Mouse (Mus musculus): ENCODE data around the gene B130006D01Rik. TPM values are rescaled to one million over a fixed set of nuclear protein-coding genes. Genes with fewer than 3 reads are reported as not detected.

The B130006D01Rik gene
- polyA plus RNA-seq, 2 experiments, result 0.34 to 1.6 TPM

DNA sequence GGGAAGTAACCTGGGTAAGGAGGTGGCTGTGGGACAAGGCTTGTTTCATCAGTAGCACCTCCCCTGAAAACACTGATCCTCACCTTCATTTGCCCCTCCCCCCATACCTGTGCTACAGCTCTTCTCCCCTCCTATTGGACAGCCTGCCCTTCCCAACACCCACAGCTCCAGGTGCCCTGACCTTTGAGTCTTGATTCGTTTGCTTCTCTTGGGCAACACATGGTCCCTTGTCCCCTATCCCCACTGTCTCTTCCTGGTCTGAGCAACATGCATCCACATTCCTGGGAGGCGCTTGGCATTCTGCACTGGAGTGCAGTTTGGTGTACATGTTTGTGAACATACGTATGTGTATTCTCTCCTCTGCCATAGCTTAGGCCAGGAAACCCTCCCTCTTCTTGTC, 40.4 kb upstream of the B130006D01Rik start:
- Histone ChIP-seq H3K4me1 (ENCODE audit: control insufficient read depth, insufficient read depth, low read length) (peaks cover 15% of the 10 kb centered on the region), H3K27me3 (ENCODE audit: control insufficient read depth, insufficient read depth, low read length) (no peaks in the 10 kb centered on the region), H3K4me3 (replicated peaks; ENCODE audit: low read length) (no peak overlapping the region), H3K4me2 (replicated peaks; ENCODE audit: low read depth, low read length, severe bottlenecking) (no peak overlapping the region), H3K36me3 (ENCODE audit: control insufficient read depth, insufficient read depth, low read length) (peaks cover 34% of the 10 kb centered on the region), H3K9ac (ENCODE audit: low read depth, low read length, severe bottlenecking) (no peak overlapping the region), H3K9me3 (ENCODE audit: control insufficient read depth, low read length) (no peaks in the 10 kb centered on the region), H3K27ac (replicated peaks; ENCODE audit: low read depth, low read length) (no peak overlapping the region)
- DNase-seq (ENCODE audit: low spot score), result no peak
- 87% methylated on average over 3 of the region's 3 CpGs for WGBS
- no peak for ATAC-seq (ENCODE audit: low FRiP score, low read depth)
- TF ChIP-seq POLR2A (IDR thresholded peaks at IDR 0.05; ENCODE audit: borderline replicate concordance, extremely low read depth, insufficient read depth, insufficient read length), result no peak

DNA sequence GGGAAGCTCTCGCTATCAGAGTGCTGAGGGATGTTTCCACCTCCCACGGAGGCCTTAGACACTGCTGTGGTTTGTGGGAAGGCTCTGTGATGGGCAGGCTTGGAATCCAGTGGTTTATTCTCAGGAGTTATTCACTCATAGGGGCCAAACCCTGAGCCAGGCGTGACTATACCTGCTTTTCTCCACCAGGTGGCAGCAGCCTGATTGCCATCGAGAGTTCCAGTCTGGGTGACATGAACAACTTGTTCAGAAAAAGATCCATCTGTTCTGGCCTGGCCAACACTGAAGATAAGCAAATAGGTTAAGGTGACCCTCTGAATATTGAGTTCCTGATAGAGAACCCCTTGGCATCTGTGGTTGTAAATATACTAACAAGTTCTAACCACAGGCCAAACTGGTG, 37.4 kb upstream of the B130006D01Rik start:
- no peak overlapping the region for H3K27ac ChIP-seq (replicated peaks; ENCODE audit: low read depth, low read length)
- no peak for TF ChIP-seq POLR2A (IDR thresholded peaks at IDR 0.05; ENCODE audit: borderline replicate concordance, extremely low read depth, insufficient read depth, insufficient read length)
- H3K27me3 ChIP-seq (ENCODE audit: control insufficient read depth, insufficient read depth, low read length), result no peaks in the 10 kb centered on the region
- no peak overlapping the region for H3K4me2 ChIP-seq (replicated peaks; ENCODE audit: low read depth, low read length, severe bottlenecking)
- 0 out of 2 replicates have a peak, but pooled peaks cover 10% of the 10 kb centered on the region for H3K36me3 ChIP-seq (ENCODE audit: control insufficient read depth, insufficient read depth, low read length)
- 3% methylated on average over 4 of the region's 4 CpGs for WGBS
- H3K9ac ChIP-seq (ENCODE audit: low read depth, low read length, severe bottlenecking), result no peak overlapping the region
- peaks cover 13% of the 10 kb centered on the region for H3K4me1 ChIP-seq (ENCODE audit: control insufficient read depth, insufficient read depth, low read length)
- peak; percentile 48; the same call in 1 of the 2 replicates for ATAC-seq (ENCODE audit: low FRiP score, low read depth)
- peak; percentile 78 for DNase-seq (ENCODE audit: low spot score)
- no peak overlapping the region for H3K4me3 ChIP-seq (replicated peaks; ENCODE audit: low read length)
- H3K9me3 ChIP-seq (ENCODE audit: control insufficient read depth, low read length), result no peaks in the 10 kb centered on the region

DNA sequence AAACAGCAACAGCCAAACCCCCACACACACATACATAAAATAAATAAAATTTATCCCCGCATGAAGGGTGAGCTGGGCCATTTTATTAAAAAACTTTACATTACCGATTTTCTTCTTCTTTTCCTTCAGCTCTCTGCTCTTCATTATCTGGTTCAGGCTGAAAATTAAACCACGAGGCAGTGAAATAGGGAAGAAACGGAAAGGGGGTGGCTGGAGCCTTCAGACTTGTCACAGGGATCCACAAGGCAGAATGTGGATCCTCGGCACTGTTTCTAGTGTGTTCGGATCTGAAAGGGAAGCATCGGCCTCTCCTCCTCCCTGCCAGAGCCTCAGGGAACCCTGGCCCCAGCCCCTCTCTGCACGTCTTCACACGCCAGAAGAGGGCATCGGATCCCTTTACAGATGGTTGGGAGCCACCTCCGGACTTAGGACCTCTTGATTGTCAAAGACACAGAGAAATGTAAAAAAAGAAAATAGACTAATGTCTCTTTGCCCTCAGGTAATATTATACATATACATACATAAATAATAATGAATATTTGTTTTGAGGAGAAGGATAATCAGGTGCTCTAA, 36.2 kb upstream of the B130006D01Rik start:
- Histone ChIP-seq H3K27ac (replicated peaks; ENCODE audit: low read depth, low read length) (no peak overlapping the region), H3K4me2 (replicated peaks; ENCODE audit: low read depth, low read length, severe bottlenecking) (no peak overlapping the region), H3K36me3 (ENCODE audit: control insufficient read depth, insufficient read depth, low read length) (no peaks in the 10 kb centered on the region), H3K4me3 (replicated peaks; ENCODE audit: low read length) (no peak overlapping the region), H3K4me1 (ENCODE audit: control insufficient read depth, insufficient read depth, low read length) (peaks cover 1% of the 10 kb centered on the region), H3K27me3 (ENCODE audit: control insufficient read depth, insufficient read depth, low read length) (no peaks in the 10 kb centered on the region), H3K9ac (ENCODE audit: low read depth, low read length, severe bottlenecking) (no peak overlapping the region), H3K9me3 (ENCODE audit: control insufficient read depth, low read length) (no peaks in the 10 kb centered on the region)
- no peak for TF ChIP-seq POLR2A (IDR thresholded peaks at IDR 0.05; ENCODE audit: borderline replicate concordance, extremely low read depth, insufficient read depth, insufficient read length)
- 45% methylated on average over 11 of the region's 11 CpGs for WGBS
- DNase-seq (ENCODE audit: low spot score), result no peak
- ATAC-seq (ENCODE audit: low FRiP score, low read depth), result no peak

DNA sequence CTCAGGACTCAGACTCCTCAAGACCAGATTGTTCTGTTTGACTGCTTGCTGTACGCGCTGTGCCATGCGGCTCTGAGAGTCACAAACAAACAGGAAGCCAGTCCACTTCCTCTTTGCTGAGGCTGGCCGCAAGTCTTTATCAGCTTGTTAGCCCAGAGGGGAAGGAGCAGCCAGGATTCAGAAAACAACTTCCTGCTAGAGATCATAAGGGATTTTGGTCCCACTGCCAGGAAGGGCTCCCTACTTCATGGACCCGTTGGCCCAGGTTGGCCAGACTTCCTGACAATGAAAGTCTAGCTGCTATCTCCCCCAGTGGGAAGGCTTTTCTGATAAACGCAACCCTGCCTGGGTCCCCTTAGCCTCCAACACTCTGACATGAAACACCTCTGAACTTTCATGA, 34.9 kb upstream of the B130006D01Rik start:
- Histone ChIP-seq H3K9me3 (ENCODE audit: control insufficient read depth, low read length) (no peaks in the 10 kb centered on the region), H3K9ac (ENCODE audit: low read depth, low read length, severe bottlenecking) (no peak overlapping the region), H3K4me2 (replicated peaks; ENCODE audit: low read depth, low read length, severe bottlenecking) (no peak overlapping the region), H3K36me3 (ENCODE audit: control insufficient read depth, insufficient read depth, low read length) (no peaks in the 10 kb centered on the region), H3K27me3 (ENCODE audit: control insufficient read depth, insufficient read depth, low read length) (no peaks in the 10 kb centered on the region), H3K4me3 (replicated peaks; ENCODE audit: low read length) (no peak overlapping the region), H3K4me1 (ENCODE audit: control insufficient read depth, insufficient read depth, low read length) (no peaks in the 10 kb centered on the region; the same call in 1 of the 2 replicates), H3K27ac (replicated peaks; ENCODE audit: low read depth, low read length) (0 out of 2 replicates have a peak overlapping the region, but pooled peaks have one; percentile 14)
- TF ChIP-seq POLR2A (IDR thresholded peaks at IDR 0.05; ENCODE audit: borderline replicate concordance, extremely low read depth, insufficient read depth, insufficient read length), result no peak
- ATAC-seq (ENCODE audit: low FRiP score, low read depth) (no peak), DNase-seq (ENCODE audit: low spot score) (no peak)
- 58% methylated on average over 6 of the region's 6 CpGs for WGBS

DNA sequence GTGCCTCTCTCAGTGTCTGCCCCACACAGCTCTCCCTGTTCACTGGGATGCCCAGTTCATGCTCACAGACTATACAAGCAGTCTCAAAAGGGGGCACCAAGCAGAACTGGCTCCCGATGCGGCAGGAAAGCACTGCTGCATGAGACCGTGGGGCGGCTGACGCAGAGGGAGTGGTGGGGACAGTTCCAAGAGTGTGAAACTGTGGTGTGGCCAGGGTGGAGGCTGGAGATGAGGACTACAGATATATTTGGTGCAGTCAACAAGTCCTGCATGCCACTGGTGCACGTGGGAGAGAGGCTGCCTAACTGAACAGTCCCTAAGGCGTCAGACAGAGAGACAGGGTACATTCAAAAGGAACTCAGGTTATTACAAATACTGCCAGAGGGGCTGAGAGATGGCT, 34.4 kb upstream of the B130006D01Rik start:
- TF ChIP-seq POLR2A (IDR thresholded peaks at IDR 0.05; ENCODE audit: borderline replicate concordance, extremely low read depth, insufficient read depth, insufficient read length), result no peak
- Histone ChIP-seq H3K27ac (replicated peaks; ENCODE audit: low read depth, low read length) (no peak overlapping the region), H3K27me3 (ENCODE audit: control insufficient read depth, insufficient read depth, low read length) (no peaks in the 10 kb centered on the region), H3K9me3 (ENCODE audit: control insufficient read depth, low read length) (no peaks in the 10 kb centered on the region), H3K9ac (ENCODE audit: low read depth, low read length, severe bottlenecking) (no peak overlapping the region), H3K4me3 (replicated peaks; ENCODE audit: low read length) (no peak overlapping the region), H3K4me2 (replicated peaks; ENCODE audit: low read depth, low read length, severe bottlenecking) (no peak overlapping the region), H3K36me3 (ENCODE audit: control insufficient read depth, insufficient read depth, low read length) (no peaks in the 10 kb centered on the region), H3K4me1 (ENCODE audit: control insufficient read depth, insufficient read depth, low read length) (no peaks in the 10 kb centered on the region; the same call in 1 of the 2 replicates)
- DNase-seq (ENCODE audit: low spot score) (no peak), ATAC-seq (ENCODE audit: low FRiP score, low read depth) (no peak)
- 65% methylated on average over 7 of the region's 7 CpGs for WGBS

Data from limb, embryonic 14.5 days (tissue).